ENCODE assay signal across 9 mouse cellular contexts in genomic region chr3:84744707-84745106, GRCm38 (mm10).
DNase-seq lines count a peak whose midpoint lies in the region; ATAC-seq and TF ChIP-seq lines count a peak whose summit lies in the region.
"Had no signal": no experiment of that assay in that cellular context is flagged by ENCODE, and none has a peak within 500 bp of the region (broad histone marks: within the 10 kb centered on the region; RNA-seq: fewer than 3 reads in every experiment).

No protein-coding gene starts in this region.

- no peak overlapping the region for H3K9ac ChIP-seq in intestine, embryonic 15.5 days
- H3K9ac ChIP-seq in neural tube, embryonic 12.5 days = no peak overlapping the region

- no peaks in the 10 kb centered on the region for H3K9me3 ChIP-seq in heart, embryonic 10.5 days
- H3K9me3 ChIP-seq in intestine, embryonic 15.5 days = no peaks in the 10 kb centered on the region
- H3K9me3 ChIP-seq in neural tube, embryonic 12.5 days = no peaks in the 10 kb centered on the region

- intact Hi-C loops in gastrocnemius, adult 2 months (cut with DNase I) = no loop called here

- no peak overlapping the region for H3K4me3 ChIP-seq in heart, embryonic 10.5 days
- H3K4me3 ChIP-seq in gastrocnemius, adult 2 months = peak overlapping the region; percentile 57
- H3K4me3 ChIP-seq in intestine, embryonic 15.5 days (replicated peaks) = no peak overlapping the region
- H3K4me3 ChIP-seq in neural tube, embryonic 12.5 days = no peak overlapping the region

- H3K27ac ChIP-seq in heart, embryonic 10.5 days = no peak overlapping the region
- H3K27ac ChIP-seq in gastrocnemius, adult 2 months = no peak overlapping the region
- peak overlapping the region; percentile 61; the same call in 1 of the 2 replicates for H3K27ac ChIP-seq in intestine, embryonic 15.5 days
- H3K27ac ChIP-seq in neural tube, embryonic 12.5 days = no peak overlapping the region

- no peaks in the 10 kb centered on the region for H3K36me3 ChIP-seq in heart, embryonic 10.5 days
- no peaks in the 10 kb centered on the region for H3K36me3 ChIP-seq in intestine, embryonic 15.5 days
- no peaks in the 10 kb centered on the region for H3K36me3 ChIP-seq in neural tube, embryonic 12.5 days

- H3K27me3 ChIP-seq in heart, embryonic 10.5 days (ENCODE audit: insufficient read depth, poor library complexity, severe bottlenecking) = no peaks in the 10 kb centered on the region; the same call in 1 of the 2 replicates
- no peaks in the 10 kb centered on the region for H3K27me3 ChIP-seq in intestine, embryonic 15.5 days (replicated peaks)
- no peaks in the 10 kb centered on the region for H3K27me3 ChIP-seq in neural tube, embryonic 12.5 days (replicated peaks)

- no peak for TF ChIP-seq CTCF in gastrocnemius, adult 2 months (IDR thresholded peaks at IDR 0.05)

- DNase-seq in heart, adult 18-20 months = peak; percentile 53 to 62
- DNase-seq in heart, embryonic 10.5 days (ENCODE audit: low spot score) = no peak
- peak; percentile 66 for DNase-seq in gastrocnemius, adult 2 months
- no peak for DNase-seq in adrenal gland, adult 8-10 months
- DNase-seq in right cerebral cortex, adult 18-20 months = no peak
- DNase-seq in spleen, adult 12 weeks (ENCODE audit: low spot score) = no peak

- WGBS in heart, embryonic 10.5 days = 42% methylated on average over 13 of the region's 13 CpGs
- 53% methylated on average over 13 of the region's 13 CpGs for WGBS in intestine, embryonic 15.5 days
- WGBS in neural tube, embryonic 12.5 days = 54% methylated on average over 13 of the region's 13 CpGs

- no peak overlapping the region for H3K4me2 ChIP-seq in intestine, embryonic 15.5 days (replicated peaks)
- H3K4me2 ChIP-seq in neural tube, embryonic 12.5 days (replicated peaks) = peak overlapping the region; percentile 50; the same call in 1 of the 2 replicates

- 0 out of 2 replicates have a peak, but pooled peaks have one; percentile 39 for ATAC-seq in intestine, embryonic 15.5 days
- no peak for ATAC-seq in neural tube, embryonic 12.5 days (ENCODE audit: low FRiP score, low read depth)
- ATAC-seq: CD4-positive, CD25-positive, alpha-beta regulatory T cell, adult 4 months had no signal

- H3K4me1 ChIP-seq in heart, embryonic 10.5 days = peaks cover 7% of the 10 kb centered on the region; the same call in 1 of the 2 replicates
- H3K4me1 ChIP-seq in intestine, embryonic 15.5 days (replicated peaks) = peaks cover 14% of the 10 kb centered on the region; the same call in 1 of the 2 replicates
- H3K4me1 ChIP-seq in neural tube, embryonic 12.5 days = peaks cover 25% of the 10 kb centered on the region

Comparison
In these comparisons a context has a peak if more than half of its experiments do, and no peak if none do; other contexts are left out.
1. DNase-seq: peak in heart, adult 18-20 months (2 of 2) and gastrocnemius, adult 2 months (single experiment); none in heart, embryonic 10.5 days (single experiment), adrenal gland, adult 8-10 months (single experiment), right cerebral cortex, adult 18-20 months (single experiment) and spleen, adult 12 weeks (single experiment).